Mouse (Mus musculus) brown adipose tissue, adult 24 weeks (tissue): ENCODE results near the gene Taf1d. TPM values are rescaled to one million over a fixed set of nuclear protein-coding genes. Genes with fewer than 3 reads are reported as not detected.

Source experiments
- H3K27ac ChIP-seq: fragments of 200-500 bp; replicated peaks from 2 replicates; pipeline ENCODE4 v1.5.1; 2012; ENCODE audit warnings: low read depth, mild to moderate bottlenecking, low read length
- H3K4me1 ChIP-seq: fragments of 200-500 bp; 2 replicates; pipeline ENCODE4 v1.6.1; 2012; ENCODE audit warnings: low read length, mixed read lengths; ENCODE audit not compliant: control insufficient read depth, insufficient read depth, insufficient read length
- H3K4me3 ChIP-seq: fragments of 200-500 bp; 2 replicates; pipeline ENCODE4 v1.5.1; 2012; ENCODE audit warnings: low read depth, mild to moderate bottlenecking, low read length, moderate library complexity; ENCODE audit not compliant: insufficient read depth
- polyA plus RNA-seq: library from polyadenylated mRNA; stranded (reverse); fragments of >200 nt; gene quantifications from 2 replicates; pipeline ENCODE4 v1.2.4, GENCODE M21; 2012; ENCODE audit not compliant: missing spikeins, insufficient read depth, insufficient read length

Taf1d gene
- polyA plus RNA-seq, 1 experiment, result 41.7 TPM

DNA sequence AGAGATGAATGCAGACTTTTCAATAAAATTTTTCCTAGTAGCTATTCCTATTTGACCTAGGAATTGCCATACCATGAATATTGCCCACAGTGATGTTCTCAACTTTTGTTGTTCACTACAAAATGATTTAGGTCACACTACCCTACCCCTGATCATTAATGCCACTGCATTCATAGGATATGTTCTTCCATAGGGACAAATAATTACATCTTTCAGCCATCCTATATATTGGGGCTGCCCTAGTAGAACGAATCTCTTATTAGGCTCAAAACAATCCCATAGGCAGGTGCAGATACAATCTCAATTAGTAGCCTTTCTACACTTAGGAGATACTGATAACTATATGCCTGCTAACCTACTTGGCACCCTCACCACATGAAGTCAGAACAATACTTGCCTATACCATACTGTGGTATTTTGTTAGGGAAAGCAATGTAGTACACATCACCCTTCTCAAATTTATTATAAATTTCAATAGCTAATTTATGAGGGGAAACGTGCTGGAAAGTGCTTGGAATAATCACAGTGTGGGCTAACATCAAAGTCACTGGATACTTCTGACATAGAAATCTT lies 12.2 kb downstream of the Taf1d start:
- no peaks in the 10 kb centered on the region for H3K4me1 ChIP-seq
- H3K27ac ChIP-seq, result no peak overlapping the region
- no peak overlapping the region for H3K4me3 ChIP-seq

DNA sequence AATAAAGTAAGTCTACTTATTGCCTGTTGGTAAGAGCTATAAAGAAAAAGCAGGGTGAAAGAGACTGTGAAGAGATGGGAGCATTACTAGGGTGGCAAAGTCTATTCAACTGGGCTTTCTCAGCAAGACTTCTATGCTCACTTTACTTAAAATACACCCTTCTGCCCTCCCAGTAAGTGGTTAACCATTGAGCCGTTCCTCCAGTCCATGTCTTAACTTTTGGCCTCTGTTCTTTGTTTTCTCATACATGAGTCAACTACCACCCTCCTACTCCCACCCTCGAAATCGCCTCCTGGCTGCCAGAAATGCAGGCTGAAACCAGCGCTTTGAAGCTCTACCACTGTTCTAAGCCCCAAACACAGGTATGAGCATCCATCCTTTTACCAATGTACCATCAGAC lies 31.8 kb downstream of the Taf1d start:
- no peak overlapping the region for H3K27ac ChIP-seq
- H3K4me1 ChIP-seq, result no peaks in the 10 kb centered on the region
- no peak overlapping the region for H3K4me3 ChIP-seq

DNA sequence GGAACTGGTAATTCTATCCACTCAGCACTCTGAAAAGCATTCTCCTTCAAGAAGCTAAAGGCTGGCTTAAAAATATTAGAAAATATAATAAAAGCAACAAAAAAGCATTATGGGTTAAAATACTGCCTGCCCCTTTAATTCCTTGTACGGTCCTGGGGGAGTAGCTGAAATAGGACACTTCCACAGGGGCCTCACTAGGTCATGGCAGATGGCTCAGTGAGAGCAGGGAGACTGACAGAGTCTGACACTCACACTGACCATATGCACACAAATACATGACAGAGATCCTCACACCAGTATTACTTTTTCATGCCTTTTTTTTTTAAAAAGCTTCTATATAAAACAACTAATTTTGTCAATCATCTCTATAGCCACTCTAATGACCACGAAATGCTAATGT lies 43.9 kb downstream of the Taf1d start:
- Histone ChIP-seq H3K27ac (no peak overlapping the region), H3K4me3 (no peak overlapping the region), H3K4me1 (no peaks in the 10 kb centered on the region)

DNA sequence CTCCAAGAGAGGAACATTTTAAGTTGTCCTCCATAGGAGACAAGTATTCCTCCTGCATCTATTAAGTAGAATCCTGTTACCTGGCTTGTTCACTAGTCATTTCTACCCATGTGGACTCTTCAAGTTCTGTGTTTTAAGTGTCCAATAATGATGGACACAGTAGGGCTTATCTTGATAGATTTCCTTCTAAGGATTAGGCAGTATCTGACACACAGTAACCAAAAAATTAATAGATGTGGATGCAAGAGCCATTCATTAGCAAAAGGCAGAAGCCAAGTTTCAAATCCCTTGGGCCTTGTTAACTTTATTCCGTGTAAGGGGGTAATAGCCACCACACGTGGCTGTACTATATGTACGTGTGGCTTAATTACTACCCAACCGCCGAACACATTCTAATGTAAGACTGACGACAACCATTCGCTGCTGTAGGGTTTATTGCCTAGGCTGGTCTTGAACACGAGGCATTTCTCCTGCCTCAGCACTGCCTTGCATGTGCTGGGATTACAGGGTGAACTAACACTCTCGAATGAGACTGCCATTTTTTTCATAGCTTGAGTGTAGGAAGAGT lies 51.0 kb downstream of the Taf1d start:
- no peaks in the 10 kb centered on the region for H3K4me1 ChIP-seq
- H3K27ac ChIP-seq, result no peak overlapping the region
- H3K4me3 ChIP-seq, result peak overlapping the region; percentile 80

DNA sequence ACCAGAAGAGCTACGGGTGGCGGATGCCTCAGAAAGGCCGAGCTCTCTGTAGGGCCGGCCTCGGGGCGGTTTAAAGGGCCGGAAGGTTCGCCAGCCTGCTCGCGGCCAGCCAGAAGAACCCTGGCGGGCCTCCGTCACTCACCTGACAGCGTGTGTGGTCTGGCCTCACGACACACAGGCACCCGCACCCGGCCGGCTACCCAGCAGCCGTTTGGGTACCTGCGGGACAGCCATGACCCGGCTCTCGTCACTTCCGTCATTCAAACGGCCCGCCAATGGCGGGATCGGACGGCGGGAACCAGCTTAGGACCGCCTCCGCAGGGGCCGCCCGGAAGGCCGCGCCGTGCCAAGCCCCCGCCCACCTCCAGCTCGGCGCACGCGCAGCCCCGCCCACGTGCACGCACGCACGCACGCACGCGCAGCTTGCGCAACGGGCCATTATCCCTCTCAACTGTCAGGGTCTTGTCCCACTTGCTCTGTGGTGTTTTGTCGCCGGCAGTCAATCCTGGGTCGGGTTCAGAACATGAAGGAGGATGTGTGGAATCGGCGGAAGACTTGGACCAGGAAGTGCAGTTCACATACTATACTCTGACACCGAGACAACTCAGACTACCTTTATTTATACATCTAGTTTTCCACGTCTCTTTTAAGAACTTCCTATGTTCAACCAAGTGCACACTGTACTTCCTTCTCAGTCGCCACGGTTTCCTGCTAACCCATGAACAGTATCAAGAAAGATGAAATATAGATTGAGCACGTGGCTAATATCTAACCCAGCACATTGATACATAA lies 51.7 kb downstream of the Taf1d start, which contains the start of gene Cep295:
Cep295 (minus strand) TSS at position 305 of the 792 bp plus-strand sequence.
- Histone ChIP-seq H3K4me1 (no peaks in the 10 kb centered on the region), H3K27ac (peak within 1 kb of the TSS; percentile 80), H3K4me3 (peak within 1 kb of the TSS; percentile 80)

DNA sequence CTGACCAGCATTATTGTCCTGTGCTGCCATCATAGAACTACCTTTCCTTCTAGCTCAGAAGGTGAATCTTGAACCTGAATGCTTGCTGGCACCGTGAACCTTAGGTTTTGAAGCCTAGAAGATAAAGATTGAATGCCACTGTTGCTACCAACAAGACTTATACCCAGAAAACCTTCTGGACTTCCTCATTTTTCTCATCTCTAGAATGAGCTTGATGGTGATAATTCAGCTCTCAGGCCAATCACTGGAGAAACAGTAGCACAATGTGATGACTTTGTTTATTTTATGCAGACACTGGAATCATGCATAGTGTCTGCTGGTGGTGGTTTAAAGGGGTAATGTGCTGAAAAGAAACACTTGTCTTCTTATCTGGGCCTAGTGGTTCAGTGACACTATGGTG lies 58.8 kb downstream of the Taf1d start:
- no peaks in the 10 kb centered on the region for H3K4me1 ChIP-seq
- no peak overlapping the region for H3K27ac ChIP-seq
- no peak overlapping the region for H3K4me3 ChIP-seq

DNA sequence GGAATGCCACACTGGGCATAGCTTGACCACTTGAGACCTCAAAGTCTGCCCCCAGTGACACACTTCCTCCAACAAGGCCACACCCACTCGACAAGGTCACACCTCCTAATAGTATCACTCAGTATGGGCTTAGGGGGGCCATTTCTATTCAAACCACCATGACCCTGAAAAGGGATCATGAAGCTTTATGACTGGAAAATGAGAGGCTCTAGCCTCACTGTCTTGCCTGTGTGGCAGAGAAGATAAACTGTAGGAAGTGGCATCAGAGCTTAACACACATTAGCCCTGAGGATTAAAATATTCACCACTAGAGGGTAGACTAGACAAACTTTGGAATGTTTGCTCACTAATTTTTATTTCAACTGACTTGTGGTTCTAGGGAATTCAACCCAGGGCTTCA lies 59.8 kb downstream of the Taf1d start:
- Histone ChIP-seq H3K4me3 (no peak overlapping the region), H3K27ac (no peak overlapping the region), H3K4me1 (no peaks in the 10 kb centered on the region)

DNA sequence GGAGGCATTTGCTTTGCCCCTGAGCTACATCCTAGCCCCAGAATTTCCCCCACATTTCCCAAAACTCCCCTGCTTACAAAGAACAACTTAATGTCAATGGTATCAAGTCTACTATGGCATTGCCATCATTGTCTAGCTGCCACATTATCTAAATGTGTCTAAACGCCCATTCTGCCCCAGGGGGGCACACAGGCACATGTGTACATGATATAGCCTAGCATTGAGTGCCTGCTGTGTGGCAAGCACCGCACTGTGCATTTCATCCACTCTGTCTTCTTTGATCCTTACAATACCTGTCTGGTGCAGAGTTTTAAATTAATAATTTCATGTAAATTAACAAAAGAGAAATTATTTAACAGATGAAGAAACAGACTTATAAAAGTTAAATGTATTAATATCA lies 60.2 kb downstream of the Taf1d start:
- Histone ChIP-seq H3K27ac (no peak overlapping the region), H3K4me3 (no peak overlapping the region), H3K4me1 (no peaks in the 10 kb centered on the region)

Other genes with a start within 250 kb of the Taf1d start
- gene Hephl1, start 194.1 kb upstream of the Taf1d start, polyA plus RNA-seq, result 1.7 and 2.4 TPM in 2 replicates
- gene Vstm5, start 67.2 kb upstream of the Taf1d start, polyA plus RNA-seq, result not detected in 2 replicates
- 25.8 and 28.0 TPM in 2 replicates for gene Med17, start 26.3 kb upstream of the Taf1d start, polyA plus RNA-seq
- 370 and 448 TPM in 2 replicates for gene 4931406C07Rik, start 234 bp downstream of the Taf1d start, polyA plus RNA-seq
- 5.1 and 5.7 TPM in 2 replicates for gene Cep295, start 51.6 kb downstream of the Taf1d start, polyA plus RNA-seq
- 14.5 and 22.4 TPM in 2 replicates for gene Smco4, start 187.2 kb downstream of the Taf1d start, polyA plus RNA-seq